Mouse (Mus musculus) embryonic facial prominence, embryonic 10.5 days (tissue): Measurements from ENCODE around the gene Sectm1b. TPM values are rescaled to one million over a fixed set of nuclear protein-coding genes. Genes with fewer than 3 reads are reported as not detected.

ENCODE experiments used
- DNase-seq: peaks from one replicate; pipeline ENCODE4 v3.0.0-alpha.2; 2017; ENCODE audit warnings: low spot score
- H3K27ac ChIP-seq: fragments of 300-500 bp; sonication (generic); replicated peaks from 2 replicates; pipeline ENCODE4 v1.5.1; 2016; ENCODE audit warnings: mild to moderate bottlenecking
- H3K27me3 ChIP-seq: fragments of 300-500 bp; sonication (generic); replicated peaks from 2 replicates; pipeline ENCODE4 v1.6.1; 2016; ENCODE audit warnings: low read depth, mild to moderate bottlenecking; ENCODE audit not compliant: poor library complexity, severe bottlenecking
- H3K36me3 ChIP-seq: fragments of 300-500 bp; sonication (generic); replicated peaks from 2 replicates; pipeline ENCODE4 v1.6.1; 2016; ENCODE audit warnings: mild to moderate bottlenecking, moderate library complexity
- H3K4me1 ChIP-seq: fragments of 300-500 bp; sonication (generic); 2 replicates; pipeline ENCODE4 v1.6.1; 2016
- H3K4me3 ChIP-seq: fragments of 300-500 bp; sonication (generic); 2 replicates; pipeline ENCODE4 v1.5.1; 2016; ENCODE audit warnings: mild to moderate bottlenecking, moderate library complexity
- H3K9me3 ChIP-seq: fragments of 300-500 bp; sonication (generic); 2 replicates; pipeline ENCODE4 v1.6.1; 2016; ENCODE audit warnings: mild to moderate bottlenecking
- WGBS: fragments of 180-500 bp; shearing (Covaris S2); methylation state at CpG from one replicate; pipeline ENCODE4 v1.1.7; 2016; 5-methylcytosine and 5-hydroxymethylcytosine counted together
- polyA plus RNA-seq: library from polyadenylated mRNA; unstranded; fragments of >200 nt; fragmentation: Nextera tagmentation; extraction: Ambion mirVana; gene quantifications from 2 replicates; pipeline ENCODE4 v1.2.1, GENCODE M21; 2016

The Sectm1b gene
- polyA plus RNA-seq, 1 experiment from 2014 or later: not detected

- no peak overlapping the region for H3K27ac ChIP-seq
- no peaks in the 10 kb centered on the region for H3K27me3 ChIP-seq
- no peak overlapping the region for H3K4me3 ChIP-seq
- peaks cover 3% of the 10 kb centered on the region; the same call in 1 of the 2 replicates for H3K4me1 ChIP-seq
- 97% methylated on average over 3 of the region's 3 CpGs for WGBS
- DNase-seq: no peak
- no peaks in the 10 kb centered on the region for H3K36me3 ChIP-seq
- no peaks in the 10 kb centered on the region for H3K9me3 ChIP-seq
Observed at GRCm38 (mm10) chr11:121010044-121010755, 53.2 kb downstream of the Sectm1b start.

GRCm38 (mm10) chr11:121006184-121006583 is 57.2 kb downstream of the Sectm1b start:
- Histone ChIP-seq H3K9me3 (no peaks in the 10 kb centered on the region), H3K36me3 (no peaks in the 10 kb centered on the region), H3K27ac (no peak overlapping the region), H3K4me3 (no peak overlapping the region), H3K4me1 (peaks cover 5% of the 10 kb centered on the region; the same call in 1 of the 2 replicates), H3K27me3 (no peaks in the 10 kb centered on the region)
- DNase-seq: no peak
- 82% methylated on average over 6 of the region's 6 CpGs for WGBS

- 71% methylated on average over 5 of the region's 5 CpGs for WGBS
- no peaks in the 10 kb centered on the region for H3K27me3 ChIP-seq
- no peak overlapping the region for H3K4me3 ChIP-seq
- no peak for DNase-seq
- H3K9me3 ChIP-seq: no peaks in the 10 kb centered on the region
- H3K4me1 ChIP-seq: peaks cover 5% of the 10 kb centered on the region; the same call in 1 of the 2 replicates
- no peak overlapping the region for H3K27ac ChIP-seq
- peaks cover 2% of the 10 kb centered on the region; the same call in 1 of the 2 replicates for H3K36me3 ChIP-seq
Observed at GRCm38 (mm10) chr11:121004281-121004680, 59.1 kb downstream of the Sectm1b start.

Other genes with a start within 250 kb of the Sectm1b start
- 121 and 132 TPM in 2 replicates for gene Fasn, start 239.0 kb downstream of the Sectm1b start, polyA plus RNA-seq
- 6.5 and 6.8 TPM in 2 replicates for gene Ccdc57, start 130.7 kb downstream of the Sectm1b start, polyA plus RNA-seq
- gene Slc16a3, start 115.1 kb downstream of the Sectm1b start, polyA plus RNA-seq: 131 and 182 TPM in 2 replicates
- 129 and 133 TPM in 2 replicates for gene Csnk1d, start 72.2 kb downstream of the Sectm1b start, polyA plus RNA-seq
- not detected in 2 replicates for gene Cd7, start 24.2 kb downstream of the Sectm1b start, polyA plus RNA-seq
- gene Sectm1a, start 17.7 kb upstream of the Sectm1b start, polyA plus RNA-seq: not detected in 2 replicates
- gene Tex19.2, start 55.1 kb upstream of the Sectm1b start, polyA plus RNA-seq: not detected in 2 replicates
- gene Tex19.1, start 82.6 kb upstream of the Sectm1b start, polyA plus RNA-seq: 0.11 TPM in 1 of 2 replicates, not detected in the other
- 0.09 TPM in 1 of 2 replicates, not detected in the other for gene Uts2r, start 96.7 kb upstream of the Sectm1b start, polyA plus RNA-seq
- 5.1 and 5.5 TPM in 2 replicates for gene Hexdc, start 140.9 kb upstream of the Sectm1b start, polyA plus RNA-seq
- gene Ogfod3, start 141.1 kb upstream of the Sectm1b start, polyA plus RNA-seq: 18.5 and 21.6 TPM in 2 replicates
- gene Cybc1, start 165.8 kb upstream of the Sectm1b start, polyA plus RNA-seq: 29.4 and 31.4 TPM in 2 replicates
- gene Narf, start 173.7 kb upstream of the Sectm1b start, polyA plus RNA-seq: 55.6 and 56.8 TPM in 2 replicates
- gene Foxk2, start 196.4 kb upstream of the Sectm1b start, polyA plus RNA-seq: 9.4 and 10.1 TPM in 2 replicates